8 mouse cellular contexts compared by ENCODE assay signal in the genomic region with DNA sequence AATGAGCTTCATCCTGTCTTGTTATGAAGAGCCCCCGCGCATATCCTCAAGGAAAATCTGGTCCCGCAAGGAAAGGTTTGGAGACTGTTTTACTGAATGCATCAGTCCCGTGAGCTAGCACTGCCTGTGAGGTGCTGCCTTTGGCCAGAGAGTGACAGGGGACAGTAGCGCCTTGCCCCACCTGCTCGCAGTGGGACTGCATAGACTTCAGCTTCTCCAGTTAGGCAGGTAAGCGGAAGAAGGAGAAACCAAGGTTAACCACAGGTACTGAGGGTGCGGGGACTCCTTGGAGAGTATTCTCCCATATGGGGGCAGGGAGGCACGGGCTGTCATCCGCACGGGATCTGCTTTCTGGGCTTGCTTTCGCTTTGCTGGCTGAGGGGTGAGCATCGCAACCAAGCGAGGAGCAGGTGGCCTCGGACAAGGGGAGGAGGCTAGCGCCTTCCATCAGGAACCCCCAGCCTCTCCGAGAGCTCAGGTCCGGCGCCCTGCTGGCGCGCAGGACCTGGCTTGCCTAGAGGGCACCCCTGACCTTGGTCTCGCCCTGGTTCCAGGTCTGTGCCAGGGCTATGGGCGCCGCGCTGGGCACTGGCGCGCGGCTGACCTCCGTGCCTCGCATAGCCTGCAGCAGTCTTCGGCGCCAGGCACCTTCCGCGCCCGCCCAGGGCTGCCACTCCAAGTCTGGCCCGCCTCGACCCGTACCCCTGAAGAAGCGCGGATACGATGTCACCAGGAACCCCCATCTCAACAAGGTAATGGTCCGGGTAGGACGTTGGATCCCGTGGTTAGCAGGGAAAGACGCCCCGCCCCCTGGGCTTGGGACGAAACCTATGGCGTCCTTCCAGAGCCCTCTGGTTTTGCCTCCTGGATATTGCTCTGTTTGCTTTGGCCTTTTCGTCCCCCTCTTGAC. TPM values are rescaled to one million over a fixed set of nuclear protein-coding genes. Genes with fewer than 3 reads are reported as not detected.
DNase-seq lines count a peak whose midpoint lies in the region; ATAC-seq and TF ChIP-seq lines count a peak whose summit lies in the region.

TSS of gene Me3 (plus strand) at position 51 of the 910 bp plus-strand sequence.

- H3K4me3 ChIP-seq in forebrain, embryonic 16.5 days (replicated peaks; ENCODE audit: low read length): peak within 1 kb of the TSS; percentile 70
- H3K4me3 ChIP-seq in liver, embryonic 14.5 days (ENCODE audit: insufficient read depth in 1 of 2, low read depth in 2 of 2, low read length in 2 of 2): peak within 1 kb of the TSS; percentile 20 to 44
- H3K4me3 ChIP-seq in neural tube, embryonic 14.5 days (ENCODE audit: low read depth, low read length): peak within 1 kb of the TSS; percentile 68

- intact Hi-C loops in heart, postnatal 10 days (cut with DNase I): loop anchor here (2.0 to 10.0 kb wide), 2 partner anchors 116 to 202 kb away; no protein-coding TSS in a partner anchor

- H3K27ac ChIP-seq in forebrain, embryonic 16.5 days (ENCODE audit: low read length): no peak within 1 kb of the TSS
- no peak within 1 kb of the TSS for H3K27ac ChIP-seq in liver, embryonic 14.5 days
- 0 out of 2 replicates have a peak within 1 kb of the TSS, but pooled peaks have one; percentile 23 for H3K27ac ChIP-seq in neural tube, embryonic 14.5 days (ENCODE audit: low read depth, low read length)

- no peaks in the 10 kb centered on the region for H3K9me3 ChIP-seq in forebrain, embryonic 16.5 days (ENCODE audit: control insufficient read depth, low read length)
- no peaks in the 10 kb centered on the region for H3K9me3 ChIP-seq in liver, embryonic 14.5 days (ENCODE audit: control insufficient read depth, low read length)
- no peaks in the 10 kb centered on the region for H3K9me3 ChIP-seq in neural tube, embryonic 14.5 days (ENCODE audit: control insufficient read depth, low read length)

- no peaks in the 10 kb centered on the region for H3K36me3 ChIP-seq in forebrain, embryonic 16.5 days (ENCODE audit: control insufficient read depth, insufficient read depth)
- H3K36me3 ChIP-seq in liver, embryonic 14.5 days (replicated peaks; ENCODE audit: control insufficient read depth, insufficient read depth, low read depth): no peaks in the 10 kb centered on the region
- no peaks in the 10 kb centered on the region for H3K36me3 ChIP-seq in neural tube, embryonic 14.5 days (ENCODE audit: control insufficient read depth, insufficient read depth, low read length)

- WGBS in forebrain, embryonic 16.5 days: 3% methylated on average over 49 of the region's 49 CpGs
- 8% methylated on average over 44 of the region's 49 CpGs for WGBS in liver, embryonic 14.5 days (ENCODE audit: insufficient replicate concordance)
- WGBS in neural tube, embryonic 14.5 days: 5% methylated on average over 49 of the region's 49 CpGs

- peak within 1 kb of the TSS; percentile 72 for H3K9ac ChIP-seq in forebrain, embryonic 16.5 days (replicated peaks; ENCODE audit: low read depth, low read length)
- no peak within 1 kb of the TSS for H3K9ac ChIP-seq in liver, embryonic 14.5 days (replicated peaks)
- H3K9ac ChIP-seq in neural tube, embryonic 14.5 days (replicated peaks; ENCODE audit: low read depth, low read length): peak within 1 kb of the TSS; percentile 82

- H3K27me3 ChIP-seq in forebrain, embryonic 16.5 days (replicated peaks; ENCODE audit: control insufficient read depth, insufficient read depth, low read length): no peaks in the 10 kb centered on the region
- H3K27me3 ChIP-seq in liver, embryonic 14.5 days (ENCODE audit: control insufficient read depth, insufficient read depth, low read length): no peaks in the 10 kb centered on the region
- no peaks in the 10 kb centered on the region for H3K27me3 ChIP-seq in neural tube, embryonic 14.5 days (ENCODE audit: control insufficient read depth, insufficient read depth, low read length)

- DNase-seq in Muller cell, postnatal 12 days (ENCODE audit: inconsistent ontology term): peak; percentile 89
- DNase-seq in cerebellum, adult 11-12 months: peak; percentile 88
- peak; percentile 88 to 90 for DNase-seq in heart, postnatal 10 days
- peak; percentile 78 to 86 for DNase-seq in kidney, postnatal 4 days
- no peak for DNase-seq in liver, embryonic 14.5 days (ENCODE audit: low read depth in 3 of 3, low spot score in 3 of 3)
- no peak for DNase-seq in MN1 (ENCODE audit: low spot score)

- TF ChIP-seq EP300 in liver, embryonic 14.5 days (IDR thresholded peaks at IDR 0.05; ENCODE audit: low read depth): no peak

- peak; percentile 80 for ATAC-seq in forebrain, embryonic 16.5 days
- no peak for ATAC-seq in liver, embryonic 14.5 days (ENCODE audit: insufficient read depth)
- ATAC-seq in neural tube, embryonic 14.5 days (ENCODE audit: low read depth): peak; percentile 89

- peak within 1 kb of the TSS; percentile 95 for H3K4me2 ChIP-seq in forebrain, embryonic 16.5 days (ENCODE audit: low read length)
- peak within 1 kb of the TSS; percentile 60 for H3K4me2 ChIP-seq in liver, embryonic 14.5 days (ENCODE audit: low read depth)
- peak within 1 kb of the TSS; percentile 99 for H3K4me2 ChIP-seq in neural tube, embryonic 14.5 days (ENCODE audit: low read depth, low read length)

- TF ChIP-seq CTCF in liver, embryonic 14.5 days (IDR thresholded peaks at IDR 0.05; ENCODE audit: low read depth): no peak

- H3K4me1 ChIP-seq in forebrain, embryonic 16.5 days (replicated peaks; ENCODE audit: control insufficient read depth, insufficient read depth, low read length): peaks cover 3% of the 10 kb centered on the region
- no peaks in the 10 kb centered on the region for H3K4me1 ChIP-seq in liver, embryonic 14.5 days (replicated peaks; ENCODE audit: control insufficient read depth in 2 of 2, insufficient read depth in 2 of 2, low read length in 1 of 2)
- H3K4me1 ChIP-seq in neural tube, embryonic 14.5 days (ENCODE audit: control insufficient read depth, insufficient read depth, low read length): no peaks in the 10 kb centered on the region

RNA-seq across cellular contexts. Expression of gene Me3, which starts in this region (rescaled TPM):
- 4.3 and 6.5 TPM in 2 replicates for polyA plus RNA-seq in forebrain, embryonic 16.5 days (2015; fragmentation: Nextera tagmentation; extraction: Ambion mirVana)
- 100 to 1,000 TPM; 105 to 114 TPM for total RNA-seq in heart, postnatal 10 days (2021)
- 0.03 TPM in 1 of 2 replicates, not detected in the other for polyA plus RNA-seq in liver, embryonic 14.5 days (2012; rRNA removed)
- polyA plus RNA-seq in liver, embryonic 14.5 days (2014; fragmentation: Nextera tagmentation; extraction: Ambion mirVana): not detected in 2 replicates
- polyA plus RNA-seq in neural tube, embryonic 14.5 days (2014; fragmentation: Nextera tagmentation; extraction: Ambion mirVana): 12.4 and 17.8 TPM in 2 replicates

Comparison
In these comparisons a context has a peak if more than half of its experiments do, and no peak if none do; other contexts are left out.
1. DNase-seq: peak in Muller cell, postnatal 12 days (single experiment), cerebellum, adult 11-12 months (single experiment), heart, postnatal 10 days (2 of 2) and kidney, postnatal 4 days (2 of 2); none in liver, embryonic 14.5 days (0 of 3) and MN1 (single experiment).
2. Peak in every context shown above with its lines, with median percentiles within 50 percentile points of each other: H3K4me2 ChIP-seq and H3K4me3 ChIP-seq.